Mouse (Mus musculus): Measurements from ENCODE around the gene Tmem125.

GRCm38 (mm10) chr4:118579313-118579712 lies 35.5 kb upstream of the Tmem125 start:
- TF ChIP-seq CTCF (conservative IDR thresholded peaks at IDR 0.05; ENCODE audit: low read length) (peak; percentile 85), NANOG (IDR thresholded peaks at IDR 0.05; ENCODE audit: borderline replicate concordance, low read length) (no peak), POU5F1 (IDR thresholded peaks at IDR 0.05; ENCODE audit: borderline replicate concordance, low read length) (no peak)

All from E14TG2a.4 (cell line).